Mouse (Mus musculus): ENCODE data around the gene Pabpc1l. TPM values are rescaled to one million over a fixed set of nuclear protein-coding genes. Genes with fewer than 3 reads are reported as not detected.

Gene Pabpc1l
- polyA plus RNA-seq, 1 experiment from 2014 or later, result 2.0 TPM

GRCm38 (mm10) chr2:164073120-164073519 lies 47.9 kb downstream of the Pabpc1l start:
- no peak overlapping the region for H3K4me2 ChIP-seq (replicated peaks)
- no peak overlapping the region for H3K4me3 ChIP-seq (replicated peaks)
- no peaks in the 10 kb centered on the region; the same call in 1 of the 2 replicates for H3K36me3 ChIP-seq
- no peaks in the 10 kb centered on the region for H3K27me3 ChIP-seq
- H3K9ac ChIP-seq, result no peak overlapping the region
- no peak for ATAC-seq (ENCODE audit: insufficient number of reproducible peaks, low FRiP score, low TSS enrichment, low read depth)
- peaks cover 31% of the 10 kb centered on the region for H3K4me1 ChIP-seq
- H3K9me3 ChIP-seq (replicated peaks), result no peaks in the 10 kb centered on the region
- 83% methylated on average over 7 of the region's 7 CpGs for WGBS
- no peak overlapping the region for H3K27ac ChIP-seq (replicated peaks)

GRCm38 (mm10) chr2:164073918-164074578 lies 48.8 kb downstream of the Pabpc1l start:
- peak overlapping the region; percentile 88 for H3K4me2 ChIP-seq (replicated peaks)
- H3K4me3 ChIP-seq (replicated peaks), result peak overlapping the region; percentile 91
- H3K9ac ChIP-seq, result peak overlapping the region; percentile 80
- ATAC-seq (ENCODE audit: insufficient number of reproducible peaks, low FRiP score, low TSS enrichment, low read depth), result peak; percentile 85
- no peaks in the 10 kb centered on the region for H3K36me3 ChIP-seq
- no peaks in the 10 kb centered on the region for H3K27me3 ChIP-seq
- H3K27ac ChIP-seq (replicated peaks), result peak overlapping the region; percentile 68
- WGBS, result under 1% methylated on average over 48 of the region's 48 CpGs
- H3K9me3 ChIP-seq (replicated peaks), result no peaks in the 10 kb centered on the region
- peaks cover 25% of the 10 kb centered on the region for H3K4me1 ChIP-seq

- Histone ChIP-seq H3K9me3 (replicated peaks) (no peaks in the 10 kb centered on the region), H3K9ac (no peak overlapping the region)
- WGBS, result 36% methylated on average over 5 of the region's 5 CpGs
These were observed 49.8 kb downstream of the Pabpc1l start for GRCm38 (mm10) chr2:164075088-164075487.

GRCm38 (mm10) chr2:164076874-164077425 lies 51.7 kb downstream of the Pabpc1l start:
- WGBS, result 84% methylated on average over 8 of the region's 8 CpGs
- Histone ChIP-seq H3K4me1 (peaks cover 12% of the 10 kb centered on the region), H3K9ac (no peak overlapping the region), H3K27ac (replicated peaks) (no peak overlapping the region), H3K4me2 (replicated peaks) (no peak overlapping the region), H3K27me3 (no peaks in the 10 kb centered on the region), H3K4me3 (replicated peaks) (no peak overlapping the region), H3K36me3 (peaks cover 20% of the 10 kb centered on the region), H3K9me3 (replicated peaks) (no peaks in the 10 kb centered on the region)
- no peak for ATAC-seq (ENCODE audit: insufficient number of reproducible peaks, low FRiP score, low TSS enrichment, low read depth)

More at GRCm38 (mm10) chr2:164075088-164075487, 49.8 kb downstream of the Pabpc1l start:
- Histone ChIP-seq H3K27ac (replicated peaks) (no peak overlapping the region), H3K4me2 (replicated peaks) (peak overlapping the region; percentile 88), H3K4me1 (peaks cover 15% of the 10 kb centered on the region), H3K27me3 (no peaks in the 10 kb centered on the region), H3K4me3 (replicated peaks) (peak overlapping the region; percentile 91), H3K36me3 (peaks cover 6% of the 10 kb centered on the region)
- no peak for ATAC-seq (ENCODE audit: insufficient number of reproducible peaks, low FRiP score, low TSS enrichment, low read depth)

GRCm38 (mm10) chr2:164077875-164078274 lies 52.6 kb downstream of the Pabpc1l start:
- Histone ChIP-seq H3K36me3 (peaks cover 29% of the 10 kb centered on the region), H3K9me3 (replicated peaks) (no peaks in the 10 kb centered on the region), H3K4me3 (replicated peaks) (no peak overlapping the region), H3K4me1 (peaks cover 12% of the 10 kb centered on the region), H3K27me3 (no peaks in the 10 kb centered on the region), H3K27ac (replicated peaks) (no peak overlapping the region), H3K9ac (no peak overlapping the region), H3K4me2 (replicated peaks) (no peak overlapping the region)
- 85% methylated on average over 5 of the region's 5 CpGs for WGBS
- ATAC-seq (ENCODE audit: insufficient number of reproducible peaks, low FRiP score, low TSS enrichment, low read depth), result no peak

- no peak overlapping the region for H3K27ac ChIP-seq (replicated peaks)
- no peak for ATAC-seq (ENCODE audit: insufficient number of reproducible peaks, low FRiP score, low TSS enrichment, low read depth)
- peaks cover 11% of the 10 kb centered on the region for H3K4me1 ChIP-seq
- H3K4me3 ChIP-seq (replicated peaks), result no peak overlapping the region
- WGBS, result 86% methylated on average over 6 of the region's 6 CpGs
- no peaks in the 10 kb centered on the region for H3K27me3 ChIP-seq
- no peak overlapping the region for H3K4me2 ChIP-seq (replicated peaks)
- H3K36me3 ChIP-seq, result peaks cover 37% of the 10 kb centered on the region
- no peaks in the 10 kb centered on the region for H3K9me3 ChIP-seq (replicated peaks)
- no peak overlapping the region for H3K9ac ChIP-seq
These were observed 54.2 kb downstream of the Pabpc1l start for GRCm38 (mm10) chr2:164079488-164079887.

GRCm38 (mm10) chr2:164081577-164081976 lies 56.3 kb downstream of the Pabpc1l start:
- Histone ChIP-seq H3K9me3 (replicated peaks) (no peaks in the 10 kb centered on the region), H3K27ac (replicated peaks) (no peak overlapping the region), H3K27me3 (no peaks in the 10 kb centered on the region), H3K4me1 (no peaks in the 10 kb centered on the region), H3K4me3 (replicated peaks) (no peak overlapping the region), H3K36me3 (peaks cover 40% of the 10 kb centered on the region), H3K4me2 (replicated peaks) (no peak overlapping the region), H3K9ac (no peak overlapping the region)
- WGBS, result 94% methylated on average over 10 of the region's 10 CpGs
- ATAC-seq (ENCODE audit: insufficient number of reproducible peaks, low FRiP score, low TSS enrichment, low read depth), result no peak

- Histone ChIP-seq H3K9ac (no peak overlapping the region), H3K4me3 (replicated peaks) (no peak overlapping the region), H3K9me3 (replicated peaks) (no peaks in the 10 kb centered on the region), H3K36me3 (peaks cover 45% of the 10 kb centered on the region), H3K4me1 (no peaks in the 10 kb centered on the region), H3K4me2 (replicated peaks) (no peak overlapping the region), H3K27me3 (no peaks in the 10 kb centered on the region), H3K27ac (replicated peaks) (no peak overlapping the region)
- ATAC-seq (ENCODE audit: insufficient number of reproducible peaks, low FRiP score, low TSS enrichment, low read depth), result no peak
- WGBS, result 89% methylated on average over 10 of the region's 10 CpGs
These were observed 56.9 kb downstream of the Pabpc1l start for GRCm38 (mm10) chr2:164082175-164082574.

GRCm38 (mm10) chr2:164083609-164084341 lies 58.5 kb downstream of the Pabpc1l start:
- H3K9ac ChIP-seq, result no peak overlapping the region
- H3K4me1 ChIP-seq, result no peaks in the 10 kb centered on the region
- ATAC-seq (ENCODE audit: insufficient number of reproducible peaks, low FRiP score, low TSS enrichment, low read depth), result no peak
- no peak overlapping the region for H3K4me2 ChIP-seq (replicated peaks)
- no peak overlapping the region for H3K27ac ChIP-seq (replicated peaks)
- 84% methylated on average over 19 of the region's 19 CpGs for WGBS
- no peaks in the 10 kb centered on the region for H3K9me3 ChIP-seq (replicated peaks)
- peaks cover 59% of the 10 kb centered on the region for H3K36me3 ChIP-seq
- no peak overlapping the region for H3K4me3 ChIP-seq (replicated peaks)
- H3K27me3 ChIP-seq, result no peaks in the 10 kb centered on the region

GRCm38 (mm10) chr2:164084342-164084700 lies 59.1 kb downstream of the Pabpc1l start:
- Histone ChIP-seq H3K9me3 (replicated peaks) (no peaks in the 10 kb centered on the region), H3K27ac (replicated peaks) (no peak overlapping the region), H3K36me3 (peaks cover 64% of the 10 kb centered on the region), H3K9ac (no peak overlapping the region), H3K4me2 (replicated peaks) (no peak overlapping the region), H3K4me3 (replicated peaks) (no peak overlapping the region), H3K27me3 (no peaks in the 10 kb centered on the region), H3K4me1 (no peaks in the 10 kb centered on the region)
- 63% methylated on average over 7 of the region's 7 CpGs for WGBS
- no peak for ATAC-seq (ENCODE audit: insufficient number of reproducible peaks, low FRiP score, low TSS enrichment, low read depth)

- 81% methylated on average over 6 of the region's 6 CpGs for WGBS
- H3K4me2 ChIP-seq (replicated peaks), result no peak overlapping the region
- H3K4me1 ChIP-seq, result no peaks in the 10 kb centered on the region
- no peak overlapping the region for H3K27ac ChIP-seq (replicated peaks)
- no peak for ATAC-seq (ENCODE audit: insufficient number of reproducible peaks, low FRiP score, low TSS enrichment, low read depth)
- no peaks in the 10 kb centered on the region for H3K9me3 ChIP-seq (replicated peaks)
- no peak overlapping the region for H3K9ac ChIP-seq
- peaks cover 43% of the 10 kb centered on the region for H3K36me3 ChIP-seq
- H3K4me3 ChIP-seq (replicated peaks), result no peak overlapping the region
- no peaks in the 10 kb centered on the region for H3K27me3 ChIP-seq
These were observed 62.3 kb downstream of the Pabpc1l start for GRCm38 (mm10) chr2:164087416-164088017.
